Mouse (Mus musculus): ENCODE measurements around the gene Tusc2.

Gene Tusc2

DNA sequence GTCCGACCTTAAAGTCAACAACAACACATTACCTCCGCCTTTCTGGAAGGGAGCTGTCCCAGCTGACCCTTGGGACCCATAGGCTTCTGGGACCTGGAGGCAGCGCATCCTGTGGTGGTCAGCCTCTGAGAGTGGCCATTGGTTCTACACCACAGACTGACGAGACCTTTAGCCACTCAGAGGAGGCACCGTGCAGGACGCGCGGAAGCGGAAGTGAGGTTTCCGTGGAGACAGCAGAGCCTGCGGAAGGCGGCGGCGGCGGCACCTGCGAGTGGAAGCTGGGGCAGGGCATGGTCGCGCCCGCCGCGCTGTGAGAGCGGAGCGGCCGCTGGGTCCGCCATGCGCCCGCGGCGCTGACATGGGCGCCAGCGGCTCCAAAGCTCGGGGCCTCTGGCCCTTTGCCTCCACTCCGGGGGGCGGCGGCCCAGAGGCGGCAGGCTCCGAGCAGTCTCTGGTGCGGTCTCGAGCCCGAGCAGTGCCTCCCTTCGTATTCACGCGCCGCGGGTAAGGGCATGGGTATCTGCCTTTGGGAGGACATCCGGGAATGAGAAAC is at the start of gene Tusc2:
Gene Tusc2 (plus strand): TSS at position 227 of the 553 bp plus-strand sequence.
- DNase-seq (ENCODE audit: low spot score in 2 of 2): peak; percentile 96 to 98

DNA sequence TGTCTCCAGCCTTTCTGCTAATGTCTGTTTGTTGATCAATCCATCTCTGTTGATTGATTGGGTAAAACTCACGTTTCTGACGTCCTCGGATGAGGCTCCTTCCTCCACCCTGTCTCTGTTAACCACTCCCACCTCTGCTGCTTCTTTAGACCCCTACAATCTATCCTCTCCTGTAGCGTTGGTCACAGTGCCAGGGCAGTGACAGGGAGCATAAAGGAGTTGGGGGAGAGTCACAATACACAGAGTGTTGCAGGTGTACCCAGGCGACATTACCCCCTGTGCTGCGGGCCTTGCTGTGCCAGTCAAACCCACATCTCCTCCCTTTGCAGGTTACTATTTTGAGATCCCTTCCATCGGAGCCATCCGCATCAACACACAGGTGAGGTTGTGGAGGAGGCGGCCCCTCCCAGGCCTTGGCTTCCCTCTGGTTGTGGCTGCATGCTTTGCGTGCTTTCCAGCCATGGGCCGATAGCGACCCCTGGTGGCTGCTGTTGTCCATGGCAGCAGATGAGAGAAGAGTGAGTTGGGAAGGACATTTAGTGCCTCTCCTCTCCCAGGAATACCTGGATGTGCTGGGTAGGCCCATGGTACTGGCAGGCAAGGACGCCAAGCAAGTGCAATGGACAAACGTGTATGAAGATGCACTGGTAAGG is 48.6 kb upstream of the Tusc2 start:
- peak; percentile 32 to 61 for DNase-seq (ENCODE audit: low spot score in 2 of 2)

DNA sequence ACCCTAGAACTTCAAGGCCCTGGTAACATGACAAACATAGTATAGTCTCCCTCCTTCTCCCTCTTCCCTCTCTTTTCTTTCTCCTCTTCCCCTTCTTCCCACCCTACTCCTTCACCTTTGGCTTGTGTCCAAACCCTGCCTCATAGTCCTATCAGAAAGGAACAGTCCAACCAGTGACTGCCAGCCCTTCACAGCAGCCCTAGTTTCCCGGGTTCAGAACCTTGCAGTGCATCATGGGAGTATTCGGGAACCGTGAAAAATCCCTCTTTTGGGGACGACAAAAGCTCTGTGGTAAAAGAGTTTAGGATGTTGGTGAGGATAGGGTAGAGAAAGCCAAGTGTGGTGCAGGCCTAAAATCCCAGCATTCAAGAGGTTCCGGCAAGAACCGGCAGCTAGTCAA is 42.7 kb upstream of the Tusc2 start:
- DNase-seq (ENCODE audit: low spot score in 2 of 2): no peak

DNA sequence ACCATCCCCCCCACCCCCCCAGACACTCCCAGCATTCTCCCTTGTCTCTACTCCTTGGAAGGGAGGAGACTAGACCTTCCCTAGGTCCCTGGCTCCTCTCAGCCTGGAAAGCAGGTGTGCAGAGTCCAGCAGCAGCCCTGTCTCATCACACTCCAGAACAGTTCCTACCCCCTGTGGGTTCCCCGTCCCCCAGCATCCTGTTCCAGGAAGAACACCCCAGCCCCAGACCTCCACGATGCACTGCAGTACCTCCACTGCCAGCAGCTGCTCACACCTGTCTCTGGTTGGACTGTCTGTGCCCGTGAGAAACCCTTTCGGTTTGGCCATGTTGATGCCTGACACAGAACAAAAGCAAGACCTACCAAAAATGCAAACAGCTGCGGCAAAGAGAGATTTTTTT is 41.9 kb upstream of the Tusc2 start:
- no peak for DNase-seq (ENCODE audit: low spot score in 2 of 2)

DNA sequence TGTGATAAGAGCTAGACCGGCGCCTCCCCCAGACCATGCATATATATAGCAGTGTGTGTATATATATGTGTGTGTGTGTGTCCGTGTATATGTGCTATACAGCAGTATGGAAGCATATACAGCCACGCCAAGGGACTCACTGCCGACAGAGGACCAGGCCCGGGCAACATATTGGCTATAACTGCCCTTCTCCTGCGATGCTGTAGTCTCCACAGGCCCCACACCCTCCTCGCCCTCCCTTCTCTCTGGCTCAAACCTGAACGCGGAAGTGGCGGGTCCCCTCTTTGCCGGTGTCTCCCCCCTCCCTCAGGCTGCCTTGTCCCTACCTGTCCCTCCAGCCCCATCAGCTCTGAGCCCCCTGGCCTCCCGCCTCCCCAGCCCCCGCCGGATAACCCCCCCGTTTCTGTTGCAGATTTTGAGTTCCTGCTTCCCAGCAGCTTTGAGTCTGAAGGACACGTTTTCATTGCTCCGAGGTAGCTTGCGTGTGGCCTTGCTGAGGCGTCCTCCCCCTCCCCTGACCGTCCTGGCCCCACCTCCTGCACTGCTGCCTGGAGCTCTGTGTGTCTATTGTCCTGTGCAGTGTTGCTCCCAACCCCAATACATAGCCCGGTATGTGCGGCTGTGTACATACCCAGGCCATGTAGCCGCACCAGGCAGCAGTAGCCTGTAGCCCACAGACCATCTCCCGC is 41.2 kb upstream of the Tusc2 start:
- no peak for DNase-seq (ENCODE audit: low spot score in 2 of 2)

DNA sequence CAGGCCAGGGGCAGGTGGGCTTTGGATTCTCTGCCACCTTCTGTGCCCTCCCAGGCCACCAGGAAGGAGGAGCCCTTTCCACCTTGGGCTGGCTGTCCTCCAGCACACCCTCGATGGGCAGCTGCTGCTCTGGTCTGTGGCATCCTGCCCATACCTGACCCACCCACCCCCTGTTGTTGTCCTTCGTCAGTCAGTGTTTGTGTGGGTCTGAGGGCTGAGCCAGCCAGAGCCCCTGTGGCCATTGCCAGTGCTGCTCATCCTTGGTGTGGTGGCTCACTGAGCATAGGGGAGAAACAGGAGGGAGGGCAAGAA is 40.7 kb upstream of the Tusc2 start:
- DNase-seq (ENCODE audit: low spot score in 2 of 2): no peak

DNA sequence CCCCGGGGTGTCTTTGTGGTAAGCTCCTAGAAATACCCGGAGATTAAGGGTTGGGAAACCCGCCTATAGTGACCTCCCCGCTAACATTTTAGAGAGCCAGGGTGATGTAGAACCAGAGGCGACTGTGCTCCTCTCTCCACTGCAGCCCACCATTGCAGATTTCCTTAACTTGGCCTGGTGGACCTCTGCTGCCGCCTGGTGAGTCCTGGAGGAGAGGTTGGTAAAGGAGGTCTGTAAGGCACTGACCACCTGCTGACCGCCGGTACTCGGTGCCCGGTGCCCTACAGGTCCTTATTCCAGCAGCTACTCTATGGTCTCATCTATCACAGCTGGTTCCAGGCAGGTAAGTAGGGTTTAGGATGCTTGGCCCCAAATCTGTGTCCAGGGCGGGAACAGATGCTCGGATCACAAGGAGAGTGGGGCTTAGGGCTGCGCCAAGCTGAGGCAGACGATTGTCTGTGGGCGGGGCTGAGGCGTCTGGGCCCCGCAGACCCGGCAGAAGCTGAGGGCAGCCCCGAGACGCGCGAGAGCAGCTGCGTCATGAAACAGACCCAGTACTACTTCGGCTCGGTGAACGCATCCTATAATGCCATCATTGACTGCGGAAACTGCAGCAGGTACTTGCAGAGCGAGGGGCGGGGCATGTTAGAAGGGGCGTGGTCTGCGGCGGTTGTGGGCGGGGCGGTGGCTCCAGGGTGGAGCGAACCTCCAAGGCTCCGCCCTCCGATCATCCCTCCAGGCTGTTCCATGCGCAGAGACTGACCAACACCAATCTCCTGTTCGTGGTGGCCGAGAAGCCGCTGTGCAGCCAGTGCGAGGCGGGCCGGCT is 36.6 kb upstream of the Tusc2 start:
- DNase-seq (ENCODE audit: low spot score in 2 of 2): no peak

DNA sequence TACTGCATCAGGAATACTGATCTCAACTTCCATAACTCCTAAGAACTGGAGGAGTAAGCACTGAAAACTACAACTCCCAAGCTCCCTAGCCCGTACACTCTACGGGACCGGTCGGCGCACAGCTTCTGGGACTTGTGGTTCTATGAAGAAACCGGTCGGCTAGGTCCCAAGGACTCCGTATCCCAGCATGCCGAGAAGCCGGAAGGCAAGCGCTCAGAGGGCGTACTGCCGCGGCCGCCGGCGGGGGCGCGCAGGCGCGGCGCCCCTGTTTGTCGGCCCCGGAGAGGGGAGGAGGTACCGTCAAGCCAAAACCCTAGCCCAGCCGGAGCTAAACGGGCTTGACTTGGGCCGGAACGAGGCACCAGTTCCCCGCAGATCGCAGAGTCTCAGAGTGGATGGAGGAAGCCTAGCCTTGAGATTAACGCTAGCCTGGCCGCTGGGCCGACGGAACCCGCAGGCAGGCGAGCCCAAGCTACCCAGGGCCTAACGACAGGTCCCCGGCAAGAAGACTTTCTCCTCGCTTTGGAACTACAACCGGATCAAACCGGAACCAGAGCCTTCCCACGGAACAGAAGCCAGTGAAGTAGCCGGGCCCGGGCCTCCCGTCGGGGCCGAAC is 29.2 kb upstream of the Tusc2 start, which contains the start of gene Tmem115:
Gene Tmem115 (plus strand): TSS at position 155 of the 617 bp plus-strand sequence.
- peak; percentile 96 to 97 for DNase-seq (ENCODE audit: low spot score in 2 of 2)

DNA sequence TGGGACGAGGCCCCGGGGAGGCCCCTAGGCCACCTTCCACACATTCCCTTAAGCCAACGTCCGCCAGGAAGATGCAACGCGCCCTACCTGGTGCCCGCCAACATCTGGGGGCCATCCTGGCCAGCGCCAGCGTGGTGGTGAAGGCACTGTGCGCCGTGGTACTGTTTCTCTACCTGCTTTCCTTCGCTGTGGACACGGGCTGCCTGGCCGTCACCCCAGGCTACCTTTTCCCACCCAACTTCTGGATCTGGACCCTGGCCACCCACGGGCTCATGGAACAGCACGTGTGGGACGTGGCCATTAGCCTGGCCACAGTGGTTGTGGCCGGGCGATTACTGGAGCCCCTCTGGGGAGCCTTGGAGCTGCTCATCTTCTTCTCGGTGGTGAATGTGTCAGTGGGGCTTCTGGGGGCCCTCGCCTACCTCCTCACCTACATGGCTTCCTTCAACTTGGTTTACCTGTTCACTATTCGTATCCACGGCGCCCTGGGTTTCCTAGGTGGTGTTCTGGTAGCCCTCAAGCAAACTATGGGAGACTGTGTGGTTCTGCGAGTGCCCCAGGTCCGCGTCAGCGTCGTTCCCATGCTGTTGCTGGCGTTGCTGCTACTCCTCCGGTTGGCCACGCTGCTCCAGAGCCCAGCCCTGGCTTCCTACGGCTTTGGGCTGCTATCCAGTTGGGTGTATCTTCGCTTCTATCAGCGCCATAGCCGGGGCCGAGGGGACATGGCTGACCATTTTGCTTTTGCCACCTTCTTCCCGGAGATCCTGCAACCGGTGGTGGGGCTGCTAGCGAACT is 28.4 kb upstream of the Tusc2 start:
- DNase-seq (ENCODE audit: low spot score in 2 of 2): no peak

DNA sequence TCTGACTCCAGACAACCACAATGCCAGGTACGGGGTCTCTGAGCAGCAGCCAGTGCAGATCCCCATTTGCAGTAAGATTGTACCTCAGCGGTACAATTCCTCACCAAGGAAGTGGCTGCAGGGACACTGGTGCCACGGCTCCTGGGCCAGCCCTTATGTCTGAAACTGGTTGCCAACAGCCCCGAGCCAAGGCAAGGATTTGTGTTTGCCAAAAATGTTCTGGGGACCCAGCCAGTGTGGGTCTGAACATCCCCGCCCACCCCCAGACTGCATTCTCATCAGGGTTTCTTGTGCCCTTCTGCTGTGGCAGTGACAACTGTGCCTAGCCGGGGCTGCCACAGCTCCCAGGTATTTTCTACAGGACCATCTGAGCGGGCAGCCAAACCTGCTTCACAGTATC is 24.8 kb upstream of the Tusc2 start:
- no peak for DNase-seq (ENCODE audit: low spot score in 2 of 2)

DNA sequence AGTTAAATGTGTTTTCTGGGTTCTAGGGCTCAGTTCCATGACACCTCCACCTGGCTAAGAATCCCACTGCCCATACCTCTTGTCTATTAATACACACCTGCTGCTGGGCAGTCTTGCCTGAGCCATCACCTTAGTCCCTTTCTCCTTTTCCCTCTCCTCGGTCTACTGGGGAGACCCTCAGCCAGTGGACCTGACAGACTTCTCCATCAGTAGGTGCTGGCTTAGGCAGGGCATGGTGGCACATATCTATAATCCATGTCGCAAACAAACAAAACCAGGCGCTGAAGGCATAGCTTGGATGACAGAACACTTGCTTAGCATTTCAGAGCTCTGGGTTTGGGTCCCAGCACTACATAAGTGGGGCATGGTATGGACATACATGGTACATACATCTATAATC is 24.3 kb upstream of the Tusc2 start:
- no peak for DNase-seq (ENCODE audit: low spot score in 2 of 2)

DNA sequence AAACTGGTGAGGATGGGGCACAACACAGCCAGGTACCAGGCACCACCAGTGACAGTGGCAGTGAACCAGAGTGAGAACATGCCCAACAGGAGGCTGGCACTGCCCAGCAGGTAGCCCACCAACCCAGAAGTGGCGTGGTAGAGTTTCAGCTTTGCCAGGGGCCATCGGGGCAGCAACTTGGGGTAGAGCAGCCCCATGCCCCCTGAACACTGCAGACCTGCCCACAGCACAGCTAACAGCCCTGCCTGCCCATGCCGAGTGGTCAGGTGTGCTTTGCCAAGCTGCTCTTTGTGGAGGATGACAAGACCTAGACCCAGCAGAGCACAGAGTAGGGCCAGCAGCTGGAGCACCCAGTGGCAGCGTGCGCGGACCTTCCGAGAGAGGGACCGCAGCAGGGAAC is 23.1 kb upstream of the Tusc2 start:
- no peak for DNase-seq (ENCODE audit: low spot score in 2 of 2)

DNA sequence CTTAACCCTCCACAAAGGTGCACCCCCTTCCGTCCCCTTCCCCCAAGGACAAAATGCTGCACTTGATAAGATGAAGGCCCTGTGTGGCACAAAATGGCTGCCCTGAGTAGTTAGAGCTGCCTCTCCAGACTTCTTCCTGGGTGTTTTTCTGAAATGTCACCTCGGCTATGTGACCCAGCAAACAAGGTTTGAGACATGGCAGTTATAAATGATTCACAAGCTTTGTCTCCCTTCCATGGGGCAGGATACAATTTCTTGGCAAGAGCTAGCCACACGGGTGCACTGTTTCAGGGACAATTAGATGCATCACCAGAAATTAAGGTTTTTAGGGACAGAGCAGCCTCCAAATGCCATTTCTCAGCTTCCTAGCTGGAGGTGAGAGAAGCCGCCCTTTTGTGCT is 22.6 kb upstream of the Tusc2 start:
- DNase-seq (ENCODE audit: low spot score in 2 of 2): no peak

DNA sequence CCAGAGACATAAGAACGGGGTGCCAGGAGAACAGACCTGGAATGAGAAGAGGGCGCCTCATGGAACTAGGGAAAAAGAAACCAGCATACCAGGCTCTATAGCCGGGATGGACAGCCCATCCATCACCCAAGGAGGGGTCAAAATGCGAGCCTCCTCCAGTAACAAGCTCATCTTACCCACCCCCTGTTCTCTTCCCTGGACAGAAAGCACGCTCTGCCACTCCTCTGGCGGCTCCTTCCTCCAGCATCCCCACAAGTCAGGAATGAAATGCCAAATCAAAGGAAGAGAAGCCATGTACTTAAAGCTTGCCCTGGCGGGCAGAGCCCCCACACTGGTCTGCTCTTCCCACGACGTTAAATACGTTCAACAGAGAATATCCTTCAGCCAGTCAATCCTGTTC is 22.1 kb upstream of the Tusc2 start:
- DNase-seq (ENCODE audit: low spot score in 2 of 2): no peak

DNA sequence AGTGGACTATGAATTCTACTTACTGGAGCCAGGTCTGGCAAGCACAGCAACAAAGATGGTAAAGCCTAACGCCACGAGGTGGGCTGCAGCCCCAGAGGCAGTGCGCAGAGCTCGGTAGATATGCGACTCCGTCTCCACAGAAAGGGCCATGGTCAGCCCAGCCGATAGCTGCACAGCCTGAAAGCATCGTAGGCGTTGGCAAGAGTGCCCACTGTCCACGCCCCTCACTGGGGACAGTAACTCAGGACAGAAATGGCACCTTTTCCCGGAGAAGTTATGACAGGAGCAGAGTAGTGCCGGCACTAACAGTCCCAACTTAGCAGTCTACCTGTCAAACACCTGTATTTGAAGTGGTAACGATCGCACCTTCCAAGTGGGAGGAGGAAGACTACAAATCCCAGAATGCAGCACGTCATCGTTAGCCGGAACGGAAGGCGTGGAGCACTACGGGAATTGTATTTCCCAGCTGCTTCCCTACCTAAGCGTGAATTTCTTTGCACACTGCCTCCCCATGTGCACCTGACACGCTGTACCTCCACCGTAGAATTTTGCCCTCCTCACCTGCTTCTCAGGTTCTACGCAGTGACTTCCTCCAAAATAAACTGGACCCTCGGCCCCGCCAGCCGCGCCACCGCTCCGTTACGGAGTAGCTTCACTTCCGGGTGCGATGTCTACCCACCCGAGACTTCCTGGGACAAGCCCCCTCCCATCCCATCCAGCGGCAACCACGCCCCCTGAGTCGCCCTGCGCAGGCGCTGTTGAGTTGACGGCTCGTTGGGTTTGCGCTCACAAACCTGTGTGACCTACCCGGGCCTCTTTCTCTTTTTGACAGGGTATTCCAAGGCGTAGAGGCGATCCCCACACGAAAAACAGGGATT is 21.3 kb upstream of the Tusc2 start, which contains the start of the genes Cyb561d2 and Nprl2:
Gene Cyb561d2 (minus strand): TSS at position 720 of the 878 bp plus-strand sequence.
Gene Nprl2 (plus strand): TSS at position 753 of the 878 bp plus-strand sequence.
- DNase-seq (ENCODE audit: low spot score in 2 of 2): peak; percentile 93 to 96

DNA sequence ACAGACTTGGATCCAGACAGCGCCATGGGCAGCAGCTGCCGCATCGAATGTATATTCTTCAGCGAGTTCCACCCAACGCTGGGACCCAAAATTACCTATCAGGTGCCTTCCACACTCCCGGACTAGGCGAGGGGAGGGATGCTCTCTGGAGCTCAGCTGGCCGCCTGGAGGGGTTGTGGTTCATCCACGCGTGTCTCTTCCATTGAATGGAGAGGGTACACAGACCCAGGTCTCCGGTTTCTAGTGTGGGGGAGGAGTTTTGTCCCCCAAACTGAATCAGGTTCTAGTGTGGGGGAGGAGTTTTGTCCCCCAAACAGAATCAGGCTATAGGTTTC is 20.7 kb upstream of the Tusc2 start:
- DNase-seq (ENCODE audit: low spot score in 2 of 2): no peak

DNA sequence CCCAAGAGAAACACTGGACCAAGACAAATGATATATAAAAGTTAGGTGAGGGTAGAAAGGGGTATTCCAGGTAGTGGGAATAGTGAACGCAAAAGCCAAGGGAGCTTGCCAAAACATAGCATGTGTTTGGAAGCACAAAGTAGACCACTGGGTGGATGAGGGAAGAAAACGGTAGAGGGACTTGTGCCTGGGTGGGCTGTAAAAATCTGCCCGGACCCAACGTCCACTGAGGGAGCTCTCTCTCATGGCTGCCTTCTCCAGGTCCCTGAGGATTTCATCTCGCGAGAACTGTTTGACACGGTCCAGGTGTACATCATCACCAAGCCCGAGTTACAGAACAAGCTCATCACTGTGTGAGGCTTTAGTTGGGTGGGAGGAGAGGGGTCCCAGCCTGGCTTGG is 20.3 kb upstream of the Tusc2 start:
- no peak for DNase-seq (ENCODE audit: low spot score in 2 of 2)

DNA sequence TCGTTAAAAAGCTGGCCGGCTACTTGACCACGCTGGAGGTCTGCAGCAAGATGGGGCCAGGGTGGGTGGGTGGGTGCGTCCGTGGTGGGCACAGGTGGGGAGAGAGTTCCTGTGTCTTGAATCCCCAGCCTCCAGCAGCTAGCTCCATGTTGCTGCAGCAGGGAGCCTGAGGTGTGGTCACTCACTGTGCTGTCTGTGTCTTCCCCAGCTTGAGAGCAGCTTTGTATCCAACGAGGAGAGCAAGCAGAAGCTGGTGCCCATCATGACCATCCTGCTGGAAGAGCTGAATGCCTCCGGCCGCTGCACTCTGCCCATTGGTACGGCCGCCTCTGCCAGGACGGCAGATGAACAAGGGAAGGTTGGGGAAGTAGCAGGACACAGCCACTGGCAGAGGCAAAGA is 19.8 kb upstream of the Tusc2 start:
- DNase-seq (ENCODE audit: low spot score in 2 of 2): no peak

DNA sequence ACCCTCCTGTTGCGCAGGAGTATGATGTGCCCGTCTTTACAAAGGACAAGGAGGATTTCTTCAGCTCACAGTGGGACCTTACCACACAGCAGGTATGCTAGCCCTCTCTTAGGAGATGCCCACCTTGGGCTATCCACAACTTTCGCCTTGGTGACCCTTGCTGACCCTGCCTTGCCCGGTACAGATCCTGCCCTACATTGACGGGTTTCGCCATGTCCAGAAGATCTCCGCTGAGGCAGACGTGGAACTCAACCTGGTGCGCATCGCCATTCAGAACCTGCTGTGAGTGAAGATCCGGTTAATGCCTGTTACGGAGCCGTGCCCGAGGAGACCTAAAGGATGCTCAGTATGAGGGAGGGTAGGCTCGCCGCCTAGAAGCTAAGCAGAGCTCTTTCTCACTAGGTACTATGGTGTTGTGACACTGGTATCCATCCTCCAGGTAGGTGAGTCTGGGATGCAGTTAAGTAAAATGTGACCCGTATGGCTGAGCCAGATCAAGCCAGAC is 18.8 kb upstream of the Tusc2 start:
- no peak for DNase-seq (ENCODE audit: low spot score in 2 of 2)

DNA sequence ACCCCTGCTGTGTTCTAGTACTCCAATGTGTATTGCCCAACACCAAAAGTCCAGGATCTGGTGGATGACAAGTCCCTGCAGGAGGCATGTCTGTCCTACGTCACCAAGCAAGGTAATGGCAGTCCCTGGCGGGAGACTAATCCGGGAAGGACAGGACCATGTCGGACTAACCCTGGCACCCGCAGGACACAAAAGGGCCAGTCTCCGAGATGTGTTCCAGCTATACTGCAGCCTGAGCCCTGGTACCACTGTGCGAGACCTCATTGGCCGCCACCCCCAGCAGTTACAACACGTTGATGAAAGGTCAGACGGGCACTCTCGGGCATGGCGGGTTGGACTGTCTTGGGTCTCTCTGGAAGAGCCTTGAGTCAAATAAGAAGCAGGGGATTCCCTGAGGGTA is 18.3 kb upstream of the Tusc2 start:
- no peak for DNase-seq (ENCODE audit: low spot score in 2 of 2)

All from heart, adult 9 months (tissue).